Mouse (Mus musculus) kidney, adult 2 months (tissue): ENCODE results near the gene Abca17.

Source experiments
- CTCF ChIP-seq: fragments of 200-500 bp; conservative IDR thresholded peaks from 2 replicates; pipeline ENCODE4 v1.5.1; 2011; ENCODE audit warnings: low read depth, mild to moderate bottlenecking, control low read depth, low read length, moderate library complexity, mixed read lengths; ENCODE audit not compliant: insufficient read depth, insufficient read length
- POLR2A ChIP-seq: fragments of 200-500 bp; IDR thresholded peaks from one replicate; pipeline ENCODE4 v1.6.1; 2011; ENCODE audit warnings: low read depth, low read length, control low read depth

DNA sequence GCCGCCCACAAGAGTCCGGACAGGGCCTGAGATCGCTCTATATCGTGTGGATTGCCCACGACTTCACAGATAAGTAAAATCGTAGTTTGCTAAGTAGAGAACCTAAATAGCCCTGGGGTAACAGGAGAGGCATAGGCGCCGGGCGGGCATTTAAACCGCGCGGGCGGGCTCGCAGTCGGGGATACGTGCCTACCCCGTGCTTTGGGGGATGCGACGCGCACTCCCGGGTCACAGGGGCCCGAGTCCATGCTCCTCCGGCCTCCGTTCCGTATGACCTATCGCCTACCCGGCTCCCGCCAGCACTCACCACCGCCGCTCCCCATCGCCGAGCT, 99.9 kb downstream of the Abca17 start:
- TF ChIP-seq CTCF: no peak
- TF ChIP-seq POLR2A: no peak
